Mouse (Mus musculus): ENCODE data around the gene Stk16. TPM values are rescaled to one million over a fixed set of nuclear protein-coding genes. Genes with fewer than 3 reads are reported as not detected.

Stk16 gene
- polyA plus RNA-seq, 1 experiment: 205 TPM

DNA sequence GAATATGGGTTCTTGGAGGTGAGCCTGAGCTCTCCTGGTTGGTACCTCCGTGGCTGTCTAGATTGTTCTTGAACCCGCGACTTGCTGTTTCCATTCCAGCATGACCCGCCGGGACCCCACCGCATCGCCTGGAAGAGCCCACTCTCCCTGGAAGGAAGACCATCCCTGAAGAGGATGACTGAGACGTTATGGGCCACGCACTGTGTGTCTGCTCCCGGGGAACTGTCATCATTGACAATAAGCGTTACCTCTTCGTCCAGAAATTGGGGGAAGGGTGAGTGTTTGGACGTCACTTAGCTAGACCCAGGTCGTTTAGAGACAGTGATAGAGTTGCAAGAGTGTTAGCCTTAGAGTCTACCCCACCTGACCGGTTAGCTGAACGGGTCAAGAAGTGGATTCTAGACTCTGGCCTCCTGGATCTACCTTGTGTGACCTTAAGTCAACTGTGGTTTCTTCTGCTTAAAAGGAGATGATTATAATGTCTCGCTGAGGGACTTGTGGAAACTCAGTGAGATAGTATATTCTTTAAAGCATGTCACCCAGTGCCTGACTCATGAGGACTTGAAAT, 587 bp downstream of the Stk16 start:
- DNase-seq (ENCODE audit: extremely low spot score in 1 of 2, low spot score in 1 of 2): no peak

DNA sequence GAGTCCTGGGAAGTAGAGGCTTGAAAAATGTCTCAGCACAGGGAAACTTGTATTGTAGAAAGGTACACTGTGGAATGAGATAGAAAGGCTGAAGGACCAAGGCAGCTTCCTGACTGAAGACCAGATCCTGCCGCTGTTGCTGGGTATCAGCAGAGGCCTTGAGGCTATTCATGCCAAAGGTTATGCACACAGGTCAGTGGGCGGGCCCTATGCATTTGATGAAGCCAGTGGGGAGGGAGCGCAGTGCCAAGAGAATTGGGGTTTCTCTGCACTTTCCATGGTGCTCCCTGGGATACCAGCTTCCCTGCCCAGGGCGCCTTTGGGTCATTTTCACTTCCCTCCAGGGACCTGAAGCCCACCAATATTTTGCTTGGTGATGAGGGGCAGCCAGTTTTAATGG, 1.9 kb downstream of the Stk16 start:
- no peak for DNase-seq (ENCODE audit: extremely low spot score in 1 of 2, low spot score in 1 of 2)

GRCm38 (mm10) chr1:75213096-75213495, 2.5 kb downstream of the Stk16 start:
- DNase-seq (ENCODE audit: extremely low spot score in 1 of 2, low spot score in 1 of 2): no peak

- DNase-seq (ENCODE audit: extremely low spot score in 1 of 2, low spot score in 1 of 2): no peak
These were observed 3.8 kb downstream of the Stk16 start for GRCm38 (mm10) chr1:75214442-75214841.

DNA sequence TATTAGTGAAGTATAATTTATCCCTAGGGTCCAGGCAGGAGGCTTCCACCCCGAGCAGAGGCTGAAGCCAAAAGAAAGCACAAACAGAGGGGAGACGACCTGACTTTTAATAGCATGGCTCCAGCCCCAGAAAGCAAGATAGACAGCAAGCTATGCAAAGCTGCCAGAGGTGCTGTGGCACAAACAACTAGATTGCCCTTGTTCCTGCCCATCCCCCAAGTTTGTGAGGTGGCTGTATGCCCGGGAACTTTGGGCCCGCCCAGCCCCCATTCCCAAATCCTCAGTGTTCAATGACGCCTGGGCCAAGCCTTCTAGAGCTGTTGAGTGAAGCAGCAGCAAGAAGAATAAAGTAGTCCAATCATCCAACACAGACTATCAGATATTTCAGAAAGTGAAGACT, 4.2 kb downstream of the Stk16 start:
- peak in 1 of 2 experiments; percentile 75 for DNase-seq (ENCODE audit: extremely low spot score in 1 of 2, low spot score in 1 of 2)

- no peak for DNase-seq (ENCODE audit: extremely low spot score in 1 of 2, low spot score in 1 of 2)
These were observed 5.1 kb downstream of the Stk16 start for GRCm38 (mm10) chr1:75215785-75216184.

- no peak for DNase-seq (ENCODE audit: extremely low spot score in 1 of 2, low spot score in 1 of 2)
These were observed 6.4 kb downstream of the Stk16 start for GRCm38 (mm10) chr1:75216797-75217585.

GRCm38 (mm10) chr1:75217893-75218226, 7.2 kb downstream of the Stk16 start:
- DNase-seq (ENCODE audit: extremely low spot score in 1 of 2, low spot score in 1 of 2): peak in 1 of 2 experiments; percentile 70

DNA sequence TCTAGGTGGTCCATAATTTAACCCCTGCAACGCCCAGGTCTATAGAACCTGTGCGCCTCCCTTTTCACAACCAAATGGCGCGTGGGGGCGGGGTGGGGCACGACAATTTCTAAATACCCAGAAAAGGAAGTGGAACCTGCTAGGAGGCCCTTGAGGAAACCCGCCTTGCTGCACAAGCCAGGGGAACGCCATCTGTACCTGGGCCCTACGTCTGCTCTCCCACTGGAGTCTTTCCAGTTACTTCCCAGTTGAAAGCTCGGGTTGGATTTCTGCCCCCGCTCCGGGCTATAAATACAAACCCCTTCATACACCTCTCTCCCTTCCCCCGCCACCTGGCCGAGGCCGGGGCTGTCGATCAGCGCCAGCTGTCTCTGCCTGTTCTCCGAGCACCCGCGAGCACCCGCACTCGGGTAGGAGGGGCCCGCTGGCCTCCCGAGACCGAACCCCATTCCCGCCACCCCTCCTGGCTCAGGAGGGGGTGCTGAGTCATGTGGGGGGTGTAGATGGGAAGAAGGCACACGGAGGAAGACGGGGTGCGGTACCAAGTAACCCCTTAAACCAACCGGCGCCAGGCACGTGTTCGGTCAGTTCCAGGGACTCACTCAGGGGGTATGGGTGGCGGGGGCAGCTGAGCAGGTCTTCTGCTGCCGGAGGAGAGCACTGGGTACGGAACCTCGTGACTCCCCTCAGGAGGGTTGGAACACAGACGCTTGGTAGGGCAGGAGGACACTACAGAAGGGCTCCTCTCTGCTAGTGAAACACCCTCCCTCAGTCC, 7.8 kb downstream of the Stk16 start:
- peak; percentile 48 to 77 for DNase-seq (ENCODE audit: extremely low spot score in 1 of 2, low spot score in 1 of 2)

GRCm38 (mm10) chr1:75219078-75219477, 8.4 kb downstream of the Stk16 start:
- peak; percentile 89 to 95 for DNase-seq (ENCODE audit: extremely low spot score in 1 of 2, low spot score in 1 of 2)

DNA sequence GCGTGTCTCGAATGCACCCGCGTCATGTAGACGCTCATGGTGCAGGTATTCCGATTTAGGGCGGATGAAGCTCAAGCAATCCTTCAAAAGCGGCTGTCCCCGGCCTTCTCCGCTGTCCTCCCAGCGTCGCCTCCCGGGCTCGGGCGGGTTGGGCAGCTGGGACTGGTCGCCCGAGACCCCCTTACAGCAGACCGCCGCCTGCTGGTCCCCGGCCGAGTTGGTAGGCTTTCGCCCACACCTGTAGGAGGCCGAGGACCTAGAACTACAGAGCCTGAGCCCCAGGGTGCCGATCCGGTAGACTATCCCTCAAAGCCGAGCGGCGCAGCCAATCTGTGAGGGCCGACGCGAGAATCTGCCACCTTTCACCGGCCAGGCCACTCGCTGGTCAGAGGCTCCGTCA, 8.9 kb downstream of the Stk16 start, which contains the start of gene Tuba4a:
Gene Tuba4a (minus strand): TSS at position 335 of the 400 bp plus-strand sequence.
- DNase-seq (ENCODE audit: extremely low spot score in 1 of 2, low spot score in 1 of 2): no peak

GRCm38 (mm10) chr1:75221538-75221937, 10.9 kb downstream of the Stk16 start:
- no peak for DNase-seq (ENCODE audit: extremely low spot score in 1 of 2, low spot score in 1 of 2)

- DNase-seq (ENCODE audit: extremely low spot score in 1 of 2, low spot score in 1 of 2): no peak
These were observed 12.3 kb downstream of the Stk16 start for GRCm38 (mm10) chr1:75222926-75223325.

- no peak for DNase-seq (ENCODE audit: extremely low spot score in 1 of 2, low spot score in 1 of 2)
These were observed 12.9 kb downstream of the Stk16 start for GRCm38 (mm10) chr1:75223532-75223931.

GRCm38 (mm10) chr1:75225473-75225872, 14.8 kb downstream of the Stk16 start:
- no peak for DNase-seq (ENCODE audit: extremely low spot score in 1 of 2, low spot score in 1 of 2)

- no peak for DNase-seq (ENCODE audit: extremely low spot score in 1 of 2, low spot score in 1 of 2)
These were observed 15.5 kb downstream of the Stk16 start for GRCm38 (mm10) chr1:75226138-75226537.

- DNase-seq (ENCODE audit: extremely low spot score in 1 of 2, low spot score in 1 of 2): no peak
These were observed 17.0 kb downstream of the Stk16 start for GRCm38 (mm10) chr1:75227653-75228052.

- DNase-seq (ENCODE audit: extremely low spot score in 1 of 2, low spot score in 1 of 2): no peak
These were observed 18.5 kb downstream of the Stk16 start for GRCm38 (mm10) chr1:75229158-75229557.

- no peak for DNase-seq (ENCODE audit: extremely low spot score in 1 of 2, low spot score in 1 of 2)
These were observed 19.8 kb downstream of the Stk16 start for GRCm38 (mm10) chr1:75230335-75230994.

GRCm38 (mm10) chr1:75231224-75231623, 20.6 kb downstream of the Stk16 start:
- DNase-seq (ENCODE audit: extremely low spot score in 1 of 2, low spot score in 1 of 2): no peak

DNA sequence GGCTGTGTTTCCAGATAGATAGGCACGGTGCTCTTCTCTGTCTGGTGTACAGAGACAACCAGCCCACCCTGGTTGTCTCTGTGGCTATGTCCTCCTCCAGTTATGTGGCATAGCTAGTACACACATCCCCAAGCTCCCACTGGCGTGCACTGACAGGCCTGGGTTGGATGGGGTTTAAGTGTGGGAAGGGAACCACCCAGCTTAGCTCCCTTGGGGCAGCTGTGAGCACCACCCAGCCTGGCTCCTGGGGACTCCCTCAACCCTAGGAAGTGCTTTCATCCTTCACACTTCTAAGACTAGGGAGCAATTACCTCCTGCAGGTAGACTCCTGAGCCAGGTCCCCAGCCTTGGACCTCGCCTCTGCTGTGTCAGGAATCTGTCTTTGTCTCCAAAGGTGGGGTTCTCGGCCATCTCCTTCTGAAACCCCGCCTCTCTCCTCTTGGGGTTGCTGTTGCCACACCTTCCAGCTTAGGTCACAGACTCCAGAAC, 21.1 kb downstream of the Stk16 start, which contains the start of gene A630095N17Rik:
Gene A630095N17Rik (minus strand): TSS at position 439 of the 489 bp plus-strand sequence.
- DNase-seq (ENCODE audit: extremely low spot score in 1 of 2, low spot score in 1 of 2): no peak

All from frontal cortex, adult 2 months (tissue).